Mouse (Mus musculus): ENCODE measurements around the gene Btbd1.

The Btbd1 gene

GRCm38 (mm10) chr7:81829379-81829894, at the start of gene Btbd1:
Btbd1 (minus strand) TSS chr7:81829431.
- DNase-seq (ENCODE audit: low read depth), result peak; percentile 60

GRCm38 (mm10) chr7:81875372-81875771, 46.1 kb upstream of the Btbd1 start:
- no peak for DNase-seq (ENCODE audit: low read depth)

GRCm38 (mm10) chr7:81874636-81875035, 45.4 kb upstream of the Btbd1 start:
- DNase-seq (ENCODE audit: low read depth), result no peak

DNA sequence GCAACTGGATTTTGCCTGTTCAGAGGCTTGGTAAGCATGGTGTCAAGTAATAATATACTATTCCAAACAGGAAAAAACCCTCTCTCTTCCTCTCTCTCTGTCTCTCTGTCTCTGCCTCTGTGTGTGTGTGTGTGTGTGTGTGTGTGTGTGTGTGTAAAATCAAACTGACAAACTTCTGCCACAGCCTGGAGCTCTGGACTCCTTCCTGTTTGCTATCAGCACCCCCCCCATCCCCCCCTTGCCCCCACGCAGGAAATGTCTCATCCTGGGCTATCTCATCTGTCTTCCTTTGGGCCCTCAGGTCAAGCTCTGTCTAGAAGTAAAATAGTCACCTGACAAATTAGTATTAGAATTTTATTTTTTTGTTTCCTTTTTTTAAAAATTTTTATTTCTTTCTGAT, 44.6 kb upstream of the Btbd1 start:
- no peak for DNase-seq (ENCODE audit: low read depth)

DNA sequence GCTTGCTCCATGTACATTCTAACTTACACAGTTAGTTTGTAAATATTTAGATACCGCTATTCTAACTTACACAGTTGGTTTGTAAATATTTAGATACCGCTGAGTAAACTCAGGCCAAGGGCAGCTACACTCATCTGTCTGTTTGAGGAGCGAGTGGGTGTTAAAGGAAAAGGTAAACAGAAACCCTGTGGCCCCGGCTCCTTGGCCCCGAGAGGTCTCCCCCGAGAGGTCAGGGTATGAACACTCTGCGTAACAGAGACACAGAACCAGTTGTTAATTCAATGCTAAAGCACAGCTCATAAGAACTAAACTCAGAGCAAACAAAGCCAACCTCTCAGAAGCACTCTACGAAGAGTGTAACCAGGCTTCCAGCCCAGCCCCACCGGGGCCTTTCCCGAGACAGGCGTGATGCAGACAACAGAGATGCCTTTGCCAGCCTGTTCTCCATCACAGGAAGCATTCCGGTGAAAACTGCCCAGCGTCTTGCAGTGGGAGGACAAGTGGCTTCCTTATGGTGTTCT, 43.3 kb upstream of the Btbd1 start:
- no peak for DNase-seq (ENCODE audit: low read depth)

DNA sequence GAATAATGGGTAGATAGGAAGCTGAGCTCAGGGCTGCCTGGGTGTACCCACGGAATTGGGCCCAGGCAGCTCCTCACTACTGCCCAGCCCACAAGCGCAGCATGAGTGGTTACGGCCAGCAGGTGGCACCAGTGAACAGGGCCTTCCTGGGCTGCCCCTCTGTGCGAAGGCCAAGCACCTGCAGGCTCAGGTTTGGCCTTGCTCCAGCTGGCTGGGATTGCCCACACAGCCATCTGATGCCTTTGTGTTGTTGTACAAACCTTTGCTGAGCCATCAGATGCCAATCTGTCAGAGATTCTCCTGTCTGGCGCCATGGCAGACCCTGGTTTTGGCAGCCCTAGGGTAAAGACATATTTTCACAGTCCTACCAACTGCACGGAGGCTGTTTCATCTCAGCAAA, 38.9 kb upstream of the Btbd1 start:
- peak; percentile 42 for DNase-seq (ENCODE audit: low read depth)

DNA sequence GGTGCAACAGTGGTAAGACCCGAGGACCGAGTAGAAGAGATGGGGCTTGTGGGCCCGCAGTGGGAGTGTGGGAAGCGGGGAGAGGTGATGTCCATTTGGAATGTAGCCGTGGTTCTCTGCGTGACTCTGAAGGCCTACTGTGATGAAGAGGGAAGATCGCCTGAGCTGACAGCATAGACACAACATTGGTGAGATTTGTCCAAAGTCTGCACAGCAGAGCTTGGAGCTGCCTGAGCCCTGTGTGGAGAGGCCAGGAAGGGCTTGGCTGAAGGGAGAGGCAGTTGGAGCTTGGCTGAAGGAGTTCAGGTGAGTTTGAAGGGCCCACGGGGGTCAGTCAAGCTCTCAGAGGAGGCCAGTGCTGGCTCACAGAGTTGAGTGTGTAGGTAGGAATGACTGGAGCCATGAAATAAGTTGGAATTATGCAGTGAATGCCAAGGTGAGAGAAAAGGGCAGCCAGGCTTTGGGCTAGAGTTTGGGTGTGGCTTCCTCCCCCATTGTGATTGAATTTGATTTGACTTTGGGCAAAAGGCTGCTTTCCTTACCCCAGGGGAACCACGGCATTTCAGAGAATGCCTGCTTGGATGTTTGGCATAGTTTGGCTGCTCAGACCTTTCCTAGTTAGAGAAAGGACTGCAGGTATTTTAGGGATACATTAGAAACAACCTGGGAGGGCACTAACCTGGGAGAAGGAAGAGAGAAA, 38.1 kb upstream of the Btbd1 start:
- no peak for DNase-seq (ENCODE audit: low read depth)

DNA sequence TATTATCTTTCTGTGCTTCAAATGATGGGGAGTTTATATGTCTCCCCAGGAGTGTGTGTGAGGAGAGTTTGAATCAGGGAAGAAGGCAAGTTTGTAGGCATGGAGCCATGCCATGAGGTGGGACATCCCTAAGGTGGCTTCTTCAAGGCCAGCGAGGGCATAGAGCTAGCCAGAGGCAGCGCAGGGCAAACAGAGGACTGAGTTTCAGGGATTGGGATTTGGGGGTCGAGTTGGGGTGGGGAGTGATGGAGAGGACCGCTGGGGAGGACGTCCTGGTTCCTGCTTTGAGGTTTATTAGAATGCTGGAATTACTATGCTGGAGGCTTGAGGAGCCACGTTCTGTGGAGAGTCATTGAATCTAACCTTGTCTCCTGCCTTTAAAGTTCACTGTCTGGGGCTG, 36.7 kb upstream of the Btbd1 start:
- no peak for DNase-seq (ENCODE audit: low read depth)

DNA sequence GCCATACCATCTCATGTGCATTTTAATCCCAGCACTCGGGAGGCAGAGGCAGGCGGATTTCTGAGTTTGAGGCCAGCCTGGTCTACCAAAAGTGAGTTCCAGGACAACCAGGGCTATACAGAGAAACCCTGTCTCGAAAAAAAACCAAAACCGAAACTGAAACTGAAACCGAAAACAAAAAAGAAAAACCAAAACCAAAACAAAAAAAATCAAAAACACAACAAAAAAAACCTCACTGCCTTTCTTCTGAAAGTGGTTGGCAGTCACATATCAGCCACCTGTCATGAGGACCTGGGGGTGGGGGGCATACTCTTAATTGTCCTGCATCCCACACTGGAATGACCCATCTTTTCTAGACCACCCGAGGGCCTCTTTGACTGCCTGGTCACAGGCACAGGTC, 35.3 kb upstream of the Btbd1 start:
- no peak for DNase-seq (ENCODE audit: low read depth)

- no peak for DNase-seq (ENCODE audit: low read depth)
Observed at GRCm38 (mm10) chr7:81862587-81863583, 33.7 kb upstream of the Btbd1 start.

DNA sequence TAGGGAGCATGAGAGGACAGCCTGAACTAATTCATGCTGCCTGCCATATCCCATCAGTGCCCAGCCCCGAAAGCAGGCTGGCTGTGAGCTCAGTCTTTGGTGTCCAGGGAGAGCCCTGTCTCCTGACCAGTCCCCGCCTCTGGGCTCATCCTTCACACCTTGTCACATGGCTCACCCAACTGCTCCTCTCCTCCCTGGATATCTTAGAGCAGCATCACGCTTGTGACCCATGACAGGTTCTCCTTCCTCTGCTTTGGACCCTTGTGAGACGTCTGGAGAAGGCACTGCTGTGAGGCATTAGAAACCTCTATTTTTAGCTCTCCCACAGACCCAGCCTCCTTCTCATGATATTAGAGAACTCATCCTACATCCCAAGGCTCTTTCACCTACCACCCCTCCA, 32.7 kb upstream of the Btbd1 start:
- DNase-seq (ENCODE audit: low read depth), result no peak

DNA sequence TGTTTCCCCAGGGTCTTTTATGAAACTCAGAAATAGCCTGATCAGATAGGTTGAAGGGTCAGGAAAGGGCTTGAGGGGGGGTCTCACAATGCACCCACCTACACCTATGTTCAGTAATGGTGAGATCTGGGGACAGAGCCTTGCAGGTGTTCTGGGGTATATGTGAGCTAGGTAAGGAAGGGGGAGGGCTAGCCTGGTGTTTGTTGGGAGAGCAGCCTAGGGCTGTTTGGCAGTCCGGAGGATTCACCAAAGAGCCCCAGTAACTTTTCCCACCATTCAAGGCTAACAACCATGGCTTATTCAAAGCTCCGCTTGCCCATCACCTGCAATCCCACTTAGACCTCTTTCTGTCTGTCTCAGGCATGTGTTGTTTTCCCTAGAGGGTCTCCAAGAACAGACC, 32.2 kb upstream of the Btbd1 start:
- DNase-seq (ENCODE audit: low read depth), result no peak

DNA sequence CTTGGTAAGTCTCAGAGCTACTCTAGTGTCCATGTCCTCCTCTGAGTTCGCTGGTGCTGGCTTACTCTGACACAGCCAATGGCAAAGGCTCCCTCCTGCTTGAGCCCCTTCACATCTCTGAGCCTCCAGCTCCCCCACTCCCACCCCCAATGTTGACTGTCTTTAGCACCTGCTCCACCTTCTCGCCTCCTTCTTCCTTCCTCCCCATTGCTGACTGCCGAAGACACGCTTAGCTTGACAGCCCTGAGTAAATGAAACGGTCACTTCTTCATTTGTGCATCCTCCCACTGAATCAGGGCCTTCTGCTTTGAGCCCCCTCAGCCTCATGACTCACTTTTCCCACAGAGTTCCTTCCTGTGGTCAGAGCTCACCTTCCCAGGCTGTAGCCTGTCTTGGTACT, 31.8 kb upstream of the Btbd1 start:
- DNase-seq (ENCODE audit: low read depth), result no peak

- DNase-seq (ENCODE audit: low read depth), result no peak
Observed at GRCm38 (mm10) chr7:81860071-81860470, 30.8 kb upstream of the Btbd1 start.

DNA sequence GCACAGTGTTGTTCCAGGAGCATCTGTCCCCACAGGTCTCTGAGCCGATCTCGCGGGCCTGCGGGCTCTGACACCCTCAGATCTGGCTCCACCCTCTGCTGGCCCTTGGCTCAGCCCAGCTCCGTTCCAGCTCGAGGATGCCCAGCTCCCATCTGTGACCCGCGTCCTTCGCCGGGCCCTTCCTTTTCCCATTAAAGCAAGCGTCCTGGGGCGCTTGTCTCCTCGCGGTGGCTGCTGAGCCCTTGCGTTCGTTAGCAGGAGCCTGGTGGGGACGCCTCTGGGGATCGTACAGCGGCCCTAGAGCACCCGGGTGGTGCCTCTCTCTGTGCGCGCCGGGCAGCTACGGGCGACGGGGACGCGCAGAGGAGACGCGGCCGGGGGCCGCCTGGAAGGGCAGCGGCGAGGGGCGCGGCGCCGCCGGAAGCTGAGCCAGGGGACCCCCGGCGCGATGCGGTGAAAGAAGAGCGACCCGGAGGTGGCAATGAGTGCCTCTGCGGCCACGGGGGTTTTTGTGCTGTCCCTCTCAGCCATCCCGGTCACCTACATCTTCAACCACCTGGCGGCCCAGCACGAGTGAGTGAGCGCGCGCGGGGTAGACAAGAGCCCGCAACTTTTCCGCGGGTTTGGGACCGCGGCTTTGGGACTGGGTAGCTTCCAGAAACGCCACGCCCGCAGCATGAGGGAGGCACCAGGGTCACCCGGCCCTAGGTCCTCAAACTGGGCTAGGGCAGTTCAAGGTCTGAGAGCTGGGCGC, 29.9 kb upstream of the Btbd1 start, which contains the start of gene Tm6sf1:
Gene Tm6sf1, plus strand, starts transcription at position 34 of the 754 bp plus-strand sequence.
- no peak for DNase-seq (ENCODE audit: low read depth)

DNA sequence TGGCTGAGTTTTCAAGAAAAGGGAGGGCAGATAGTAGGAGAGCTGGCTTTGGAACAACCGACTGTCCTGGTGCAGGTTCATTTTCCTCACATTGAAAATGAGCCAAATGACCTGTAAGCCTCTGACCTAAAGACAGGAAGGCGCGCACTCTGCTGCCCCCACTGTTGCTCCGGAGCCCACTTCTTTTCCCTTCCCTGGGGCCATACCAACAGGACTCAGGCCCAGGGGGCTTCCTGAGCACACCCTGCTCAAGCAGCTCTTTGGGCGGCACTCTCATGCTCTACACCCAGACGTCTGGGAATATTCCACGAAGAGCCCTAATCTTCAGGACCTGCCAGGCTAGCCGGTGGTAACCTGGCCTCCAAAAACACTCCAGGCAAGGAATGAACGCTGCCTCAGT, 29.0 kb upstream of the Btbd1 start:
- DNase-seq (ENCODE audit: low read depth), result no peak

- DNase-seq (ENCODE audit: low read depth), result no peak
Observed at GRCm38 (mm10) chr7:81856221-81856620, 27.0 kb upstream of the Btbd1 start.

GRCm38 (mm10) chr7:81855694-81856093, 26.5 kb upstream of the Btbd1 start, which contains the start of gene Gm10160:
Gm10160 (minus strand) TSS chr7:81855794.
- no peak for DNase-seq (ENCODE audit: low read depth)

DNA sequence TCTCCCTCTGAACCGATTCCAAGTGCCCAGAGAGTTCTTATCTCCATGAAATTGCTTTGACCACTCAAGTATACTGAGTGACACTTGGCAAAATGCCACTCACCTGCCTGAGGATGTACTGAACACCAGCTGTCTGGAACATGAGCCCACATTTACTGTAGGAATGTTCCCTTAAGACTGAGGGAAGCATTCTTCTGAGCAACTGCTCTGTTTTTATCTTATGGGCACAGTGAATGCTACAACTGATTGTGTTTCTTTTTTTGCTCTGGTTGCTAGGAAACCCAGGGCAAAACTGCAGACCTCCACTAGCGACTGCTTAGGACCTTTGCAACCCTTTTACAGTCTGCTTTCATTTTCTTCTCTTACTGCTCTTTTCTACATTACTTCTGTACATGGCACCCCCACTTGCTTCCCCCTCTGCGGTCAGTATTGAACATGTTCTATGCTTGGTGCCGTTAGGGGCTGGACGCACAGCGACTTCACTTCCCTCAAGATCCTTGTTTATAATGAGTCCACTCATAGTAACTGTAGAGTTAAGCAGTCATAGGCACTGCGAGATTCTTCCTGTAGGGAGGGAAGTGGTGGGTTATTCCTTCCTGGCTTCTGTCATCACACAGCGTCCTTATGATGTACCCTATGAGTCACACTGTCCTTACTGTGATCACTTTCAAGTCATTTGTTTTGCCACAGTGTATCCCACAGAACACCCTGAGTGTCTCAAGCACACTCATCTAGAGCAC, 25.5 kb upstream of the Btbd1 start:
- no peak for DNase-seq (ENCODE audit: low read depth)

- no peak for DNase-seq (ENCODE audit: low read depth)
Observed at GRCm38 (mm10) chr7:81851706-81852105, 22.5 kb upstream of the Btbd1 start.

DNA sequence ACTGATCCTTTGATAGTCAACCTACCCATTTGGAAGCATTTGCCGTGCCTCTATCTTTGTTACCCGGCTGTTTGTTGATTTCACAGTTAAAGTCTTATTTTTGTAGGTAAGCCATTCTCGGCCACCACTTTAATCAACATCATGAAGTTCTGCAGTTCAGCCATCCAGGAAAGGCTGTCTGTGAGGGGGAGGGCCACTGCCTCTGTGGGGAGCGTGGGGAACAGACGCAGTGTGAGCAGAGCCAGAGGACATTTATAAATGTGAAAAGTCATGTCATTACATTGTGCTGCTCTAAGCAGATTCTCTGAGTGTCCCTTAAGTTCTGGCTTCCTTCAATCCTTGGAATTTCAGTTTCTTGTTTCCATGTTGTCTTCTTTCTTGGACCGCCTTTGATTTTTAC, 20.9 kb upstream of the Btbd1 start:
- DNase-seq (ENCODE audit: low read depth), result no peak
